Mouse (Mus musculus) stomach, embryonic 14.5 days (tissue): Measurements from ENCODE around the gene Hmgxb4. TPM values are rescaled to one million over a fixed set of nuclear protein-coding genes. Genes with fewer than 3 reads are reported as not detected.

Source experiments
- ATAC-seq: fragments of 200-750 bp; cut with Nextera tagmentation; 2 replicates; pipeline ENCODE4 v1.8.0; 2017; ENCODE audit warnings: low read depth, moderate TSS enrichment; ENCODE audit not compliant: insufficient number of reproducible peaks, insufficient read depth, low FRiP score
- H3K27ac ChIP-seq: fragments of 300-500 bp; sonication (generic); 2 replicates; pipeline ENCODE4 v1.5.1; 2014; ENCODE audit warnings: mild to moderate bottlenecking, low read length, moderate library complexity, mixed read lengths
- H3K27me3 ChIP-seq: fragments of 300-500 bp; sonication (generic); 2 replicates; pipeline ENCODE4 v1.6.1; 2014; ENCODE audit warnings: low read length, control low read depth, mixed read lengths; ENCODE audit not compliant: control insufficient read depth, insufficient read depth
- H3K36me3 ChIP-seq: fragments of 300-500 bp; sonication (generic); 2 replicates; pipeline ENCODE4 v1.6.1; 2014; ENCODE audit warnings: mild to moderate bottlenecking, control low read depth, low read length, moderate library complexity, mixed read lengths; ENCODE audit not compliant: control insufficient read depth, insufficient read depth
- H3K4me1 ChIP-seq: fragments of 300-500 bp; sonication (generic); 2 replicates; pipeline ENCODE4 v1.6.1; 2014; ENCODE audit warnings: low read length, control low read depth, mixed read lengths; ENCODE audit not compliant: control insufficient read depth, insufficient read depth
- H3K4me2 ChIP-seq: fragments of 300-500 bp; sonication (generic); replicated peaks from 2 replicates; pipeline ENCODE4 v1.6.1; 2014; ENCODE audit warnings: low read depth, low read length, control low read depth
- H3K4me3 ChIP-seq: fragments of 300-500 bp; sonication (generic); 2 replicates; pipeline ENCODE4 v1.5.1; 2014; ENCODE audit warnings: low read depth, low read length, control low read depth
- H3K9ac ChIP-seq: fragments of 300-500 bp; sonication (generic); replicated peaks from 2 replicates; pipeline ENCODE4 v1.6.1; 2014; ENCODE audit warnings: low read depth, mild to moderate bottlenecking, control low read depth, low read length, moderate library complexity, mixed read lengths
- H3K9me3 ChIP-seq: fragments of 300-500 bp; sonication (generic); 2 replicates; pipeline ENCODE4 v1.6.1; 2016; ENCODE audit warnings: low read depth, low read length, control low read depth; ENCODE audit not compliant: control insufficient read depth
- WGBS: fragments of 180-500 bp; shearing (Covaris S2); extraction: QIAGEN DNeasy Blood & Tissue Kit; methylation state at CpG from one replicate; pipeline ENCODE4 v1.1.7; 2014; 5-methylcytosine and 5-hydroxymethylcytosine counted together
- polyA plus RNA-seq: library from polyadenylated mRNA; unstranded; fragments of >200 nt; fragmentation: Nextera tagmentation; extraction: Ambion mirVana; gene quantifications from 2 replicates; pipeline ENCODE4 v1.2.1, GENCODE M21; 2014

The Hmgxb4 gene
- polyA plus RNA-seq, 1 experiment from 2014 or later, result 51.5 TPM

- H3K4me2 ChIP-seq, result no peak overlapping the region
- no peak for ATAC-seq
- WGBS, result 89% methylated on average over 3 of the region's 3 CpGs
- H3K36me3 ChIP-seq, result peaks cover 35% of the 10 kb centered on the region
- no peaks in the 10 kb centered on the region for H3K4me1 ChIP-seq
- H3K9ac ChIP-seq, result no peak overlapping the region
- H3K27ac ChIP-seq, result no peak overlapping the region
- H3K27me3 ChIP-seq, result no peaks in the 10 kb centered on the region
- no peaks in the 10 kb centered on the region for H3K9me3 ChIP-seq
- H3K4me3 ChIP-seq, result no peak overlapping the region
Measured at GRCm38 (mm10) chr8:75000431-75000830, 7.3 kb downstream of the Hmgxb4 start.

- WGBS, result 85% methylated on average over 2 of the region's 2 CpGs
- H3K36me3 ChIP-seq, result peaks cover 14% of the 10 kb centered on the region; the same call in 1 of the 2 replicates
Measured at GRCm38 (mm10) chr8:75008826-75009225, 15.7 kb downstream of the Hmgxb4 start.

GRCm38 (mm10) chr8:75013557-75013956 lies 20.4 kb downstream of the Hmgxb4 start:
- Histone ChIP-seq H3K27me3 (no peaks in the 10 kb centered on the region), H3K9me3 (no peaks in the 10 kb centered on the region), H3K27ac (no peak overlapping the region), H3K4me1 (no peaks in the 10 kb centered on the region), H3K9ac (no peak overlapping the region), H3K4me2 (no peak overlapping the region), H3K4me3 (no peak overlapping the region), H3K36me3 (peaks cover 9% of the 10 kb centered on the region; the same call in 1 of the 2 replicates)
- 52% methylated on average over 2 of the region's 2 CpGs for WGBS
- no peak for ATAC-seq

More at GRCm38 (mm10) chr8:75008826-75009225, 15.7 kb downstream of the Hmgxb4 start:
- Histone ChIP-seq H3K9me3 (no peaks in the 10 kb centered on the region), H3K9ac (no peak overlapping the region), H3K27me3 (no peaks in the 10 kb centered on the region), H3K4me3 (no peak overlapping the region), H3K27ac (no peak overlapping the region), H3K4me1 (no peaks in the 10 kb centered on the region), H3K4me2 (no peak overlapping the region)
- ATAC-seq, result no peak

GRCm38 (mm10) chr8:75013964-75014363 lies 20.8 kb downstream of the Hmgxb4 start:
- no peaks in the 10 kb centered on the region for H3K27me3 ChIP-seq
- no peak overlapping the region for H3K27ac ChIP-seq
- no peak overlapping the region for H3K9ac ChIP-seq
- WGBS, result 71% methylated on average over 3 of the region's 3 CpGs
- peaks cover 5% of the 10 kb centered on the region; the same call in 1 of the 2 replicates for H3K36me3 ChIP-seq
- no peaks in the 10 kb centered on the region for H3K9me3 ChIP-seq
- H3K4me2 ChIP-seq, result no peak overlapping the region
- no peak for ATAC-seq
- no peaks in the 10 kb centered on the region for H3K4me1 ChIP-seq
- H3K4me3 ChIP-seq, result no peak overlapping the region

GRCm38 (mm10) chr8:75015981-75016380 lies 22.8 kb downstream of the Hmgxb4 start:
- no peak overlapping the region for H3K4me3 ChIP-seq
- no peaks in the 10 kb centered on the region for H3K4me1 ChIP-seq
- H3K9ac ChIP-seq, result no peak overlapping the region
- H3K36me3 ChIP-seq, result 0 out of 2 replicates have a peak, but pooled peaks cover 4% of the 10 kb centered on the region
- no peak overlapping the region for H3K4me2 ChIP-seq
- H3K9me3 ChIP-seq, result no peaks in the 10 kb centered on the region
- no peaks in the 10 kb centered on the region for H3K27me3 ChIP-seq
- no peak overlapping the region for H3K27ac ChIP-seq
- 60% methylated on average over 2 of the region's 2 CpGs for WGBS
- ATAC-seq, result no peak

GRCm38 (mm10) chr8:75016422-75016821 lies 23.3 kb downstream of the Hmgxb4 start:
- H3K4me3 ChIP-seq, result no peak overlapping the region
- no peaks in the 10 kb centered on the region for H3K4me1 ChIP-seq
- no peaks in the 10 kb centered on the region for H3K27me3 ChIP-seq
- WGBS, result 64% methylated on average over 1 of the region's 1 CpGs
- no peak for ATAC-seq
- no peak overlapping the region for H3K9ac ChIP-seq
- H3K36me3 ChIP-seq, result 0 out of 2 replicates have a peak, but pooled peaks cover 4% of the 10 kb centered on the region
- no peak overlapping the region for H3K4me2 ChIP-seq
- no peak overlapping the region for H3K27ac ChIP-seq
- H3K9me3 ChIP-seq, result no peaks in the 10 kb centered on the region

GRCm38 (mm10) chr8:75018274-75018972 lies 25.3 kb downstream of the Hmgxb4 start:
- Histone ChIP-seq H3K9ac (no peak overlapping the region), H3K4me2 (no peak overlapping the region), H3K27me3 (no peaks in the 10 kb centered on the region), H3K36me3 (peaks cover 15% of the 10 kb centered on the region; the same call in 1 of the 2 replicates), H3K4me1 (no peaks in the 10 kb centered on the region), H3K27ac (no peak overlapping the region), H3K4me3 (no peak overlapping the region), H3K9me3 (no peaks in the 10 kb centered on the region)
- ATAC-seq, result peak; percentile 37
- 18% methylated on average over 5 of the region's 5 CpGs for WGBS

GRCm38 (mm10) chr8:75023660-75024316 lies 30.6 kb downstream of the Hmgxb4 start:
- H3K27ac ChIP-seq, result no peak overlapping the region
- H3K4me1 ChIP-seq, result no peaks in the 10 kb centered on the region
- H3K36me3 ChIP-seq, result peaks cover 40% of the 10 kb centered on the region
- 87% methylated on average over 3 of the region's 3 CpGs for WGBS
- no peak overlapping the region for H3K4me2 ChIP-seq
- no peak overlapping the region for H3K4me3 ChIP-seq
- H3K27me3 ChIP-seq, result no peaks in the 10 kb centered on the region
- no peaks in the 10 kb centered on the region for H3K9me3 ChIP-seq
- no peak for ATAC-seq
- H3K9ac ChIP-seq, result no peak overlapping the region
